Mouse (Mus musculus) stomach, postnatal 0 days (tissue): ENCODE measurements around the gene Vinac1.

Source experiments
- CTCF ChIP-seq: IDR thresholded peaks from 2 replicates; pipeline ENCODE4 v1.5.1; 2016; ENCODE audit warnings: antibody characterized with exemption, low read depth, mild to moderate bottlenecking, moderate library complexity
- EP300 ChIP-seq: optimal IDR thresholded peaks from 2 replicates; pipeline ENCODE3; 2016; ENCODE audit warnings: antibody characterized with exemption

DNA sequence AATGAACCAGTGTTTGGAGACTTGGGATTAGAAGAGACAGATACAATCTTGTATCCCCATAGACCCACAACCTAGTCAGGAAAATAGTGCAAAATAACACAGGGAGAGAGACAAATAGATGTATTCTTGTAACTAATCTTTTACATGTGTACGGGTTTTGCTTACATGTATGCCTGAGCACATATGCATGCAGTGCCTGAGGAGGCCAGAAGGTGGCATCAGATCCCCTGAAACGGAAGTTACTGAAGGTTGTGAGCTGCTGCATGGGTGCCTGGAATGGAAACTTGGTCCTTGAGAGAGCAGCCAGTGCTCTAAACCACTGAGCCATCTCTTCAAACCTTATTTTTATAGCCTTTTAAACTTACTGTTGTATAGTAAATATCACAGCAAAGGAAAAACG lies 30.3 kb upstream of the Vinac1 start:
- TF ChIP-seq CTCF: peak; percentile 67
- TF ChIP-seq EP300: no peak
